Mouse (Mus musculus) testis, adult 2 months (tissue): ENCODE data around the gene Ankrd61.

Experiments
- CTCF ChIP-seq: fragments of 200-500 bp; IDR thresholded peaks from 2 replicates; pipeline ENCODE4 v1.5.1; 2012; ENCODE audit warnings: low read depth, mild to moderate bottlenecking, inconsistent platforms, low read length, moderate library complexity; ENCODE audit not compliant: control insufficient read depth, insufficient read depth, insufficient replicate concordance
- POLR2A ChIP-seq: fragments of 200-500 bp; IDR thresholded peaks from 2 replicates; pipeline ENCODE4 v1.6.1; 2012; ENCODE audit warnings: low read depth, mild to moderate bottlenecking, inconsistent platforms, low read length, moderate library complexity; ENCODE audit not compliant: control insufficient read depth

GRCm38 (mm10) chr5:143885274-143885673 is 12.2 kb downstream of the Ankrd61 start:
- TF ChIP-seq CTCF (no peak), POLR2A (no peak)
